Mouse (Mus musculus): ENCODE measurements around the gene Crygc. TPM values are rescaled to one million over a fixed set of nuclear protein-coding genes. Genes with fewer than 3 reads are reported as not detected.

The Crygc gene
- polyA plus RNA-seq, 1 experiment from 2014 or later, result not detected

DNA sequence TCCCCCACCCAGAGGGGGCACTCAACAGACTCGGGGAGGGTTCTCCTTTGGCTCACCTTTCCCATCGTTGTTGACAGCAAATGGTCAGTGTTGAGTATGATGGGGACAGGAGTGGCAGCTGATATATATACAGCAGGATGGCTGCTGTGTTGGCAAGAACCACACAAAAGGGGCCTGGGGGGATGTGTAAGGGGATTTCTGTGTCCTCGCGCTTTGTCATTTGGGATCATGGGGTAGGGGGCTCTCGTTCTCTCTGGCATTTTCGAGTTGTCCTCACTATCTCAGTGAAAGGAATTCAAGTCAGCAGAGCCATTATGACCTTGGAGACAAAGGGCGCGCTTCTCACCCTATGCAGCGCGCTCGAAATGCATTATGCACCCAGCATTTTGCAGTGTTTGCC, 29.8 kb upstream of the Crygc start, which contains the start of gene Cryga:
Gene Cryga, minus strand, starts transcription at position 101 of the 400 bp plus-strand sequence.
- Histone ChIP-seq H3K4me1 (no peaks in the 10 kb centered on the region), H3K4me2 (no peak within 1 kb of the TSS), H3K4me3 (replicated peaks) (no peak within 1 kb of the TSS), H3K27me3 (replicated peaks) (no peaks in the 10 kb centered on the region), H3K36me3 (no peaks in the 10 kb centered on the region), H3K9me3 (replicated peaks) (no peaks in the 10 kb centered on the region), H3K27ac (replicated peaks) (no peak within 1 kb of the TSS), H3K9ac (replicated peaks) (no peak within 1 kb of the TSS)
- no peak for ATAC-seq (ENCODE audit: low FRiP score)
- WGBS, result 88% methylated on average over 11 of the region's 11 CpGs

DNA sequence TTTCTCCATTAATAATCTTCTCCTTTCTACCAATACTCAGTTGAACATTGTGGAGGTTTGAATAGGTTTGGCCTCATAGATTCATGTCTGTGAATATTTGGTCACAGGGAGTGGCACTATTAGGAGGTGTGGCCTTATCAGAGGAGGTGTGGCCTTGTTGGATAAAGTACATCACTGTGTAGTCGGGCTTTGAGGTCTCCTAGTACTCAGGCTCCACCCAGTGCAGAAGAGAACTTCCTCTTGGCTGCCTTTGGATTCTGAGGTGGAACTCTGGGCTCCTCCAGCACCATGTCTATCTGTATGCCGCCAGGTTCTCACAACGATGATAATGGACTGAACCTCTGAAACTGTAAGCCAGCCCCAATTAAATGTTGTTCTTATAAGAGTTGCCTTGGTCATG, 23.5 kb upstream of the Crygc start:
- H3K36me3 ChIP-seq, result no peaks in the 10 kb centered on the region
- no peaks in the 10 kb centered on the region for H3K4me1 ChIP-seq
- H3K4me3 ChIP-seq (replicated peaks), result no peak overlapping the region
- ATAC-seq (ENCODE audit: low FRiP score), result no peak
- H3K27ac ChIP-seq (replicated peaks), result no peak overlapping the region
- H3K27me3 ChIP-seq (replicated peaks), result no peaks in the 10 kb centered on the region
- H3K9me3 ChIP-seq (replicated peaks), result no peaks in the 10 kb centered on the region
- no peak overlapping the region for H3K4me2 ChIP-seq
- 90% methylated on average over 3 of the region's 3 CpGs for WGBS
- no peak overlapping the region for H3K9ac ChIP-seq (replicated peaks)

DNA sequence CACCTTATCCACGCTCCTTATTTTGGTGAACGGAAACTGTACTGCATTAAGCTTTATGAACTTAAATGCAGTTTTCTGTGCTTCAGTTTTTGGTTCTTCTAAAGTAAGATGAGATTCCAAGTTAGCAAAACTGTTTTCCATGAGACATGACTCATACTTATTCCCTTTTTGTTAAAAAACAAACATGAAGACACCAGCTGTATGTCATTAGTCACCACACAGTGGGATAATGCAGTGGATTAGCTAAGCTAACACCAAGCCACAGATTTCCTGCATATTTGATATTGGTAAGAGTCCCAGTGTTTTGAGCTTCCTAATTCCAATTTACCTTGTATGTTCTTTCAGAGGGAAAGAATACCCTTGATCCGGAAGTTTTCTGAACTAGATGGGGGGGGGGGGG, 18.1 kb upstream of the Crygc start:
- no peaks in the 10 kb centered on the region for H3K4me1 ChIP-seq
- 94% methylated on average over 3 of the region's 3 CpGs for WGBS
- H3K4me2 ChIP-seq, result no peak overlapping the region
- H3K9ac ChIP-seq (replicated peaks), result no peak overlapping the region
- no peaks in the 10 kb centered on the region for H3K9me3 ChIP-seq (replicated peaks)
- ATAC-seq (ENCODE audit: low FRiP score), result no peak
- H3K36me3 ChIP-seq, result no peaks in the 10 kb centered on the region
- H3K27ac ChIP-seq (replicated peaks), result no peak overlapping the region
- no peak overlapping the region for H3K4me3 ChIP-seq (replicated peaks)
- no peaks in the 10 kb centered on the region for H3K27me3 ChIP-seq (replicated peaks)

DNA sequence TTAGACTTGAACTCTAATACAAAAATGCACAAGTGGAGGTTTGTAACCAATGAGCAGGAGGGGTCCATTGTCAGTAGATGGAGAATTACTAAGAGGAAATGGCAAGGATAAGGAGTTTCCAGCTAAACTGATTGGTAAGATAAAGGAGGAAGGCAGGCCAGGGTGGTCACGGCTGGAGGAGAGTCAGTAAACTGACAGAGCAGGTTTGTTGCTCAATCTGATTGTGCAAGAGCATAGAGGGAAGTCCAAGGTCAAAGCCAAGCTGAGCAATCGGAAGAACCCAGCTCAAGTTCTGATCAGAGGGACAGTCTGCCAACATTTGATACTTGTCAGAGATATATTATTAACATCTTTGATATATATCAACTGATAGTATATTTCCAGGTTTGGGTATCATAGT, 16.9 kb upstream of the Crygc start:
- H3K4me2 ChIP-seq, result no peak overlapping the region
- no peaks in the 10 kb centered on the region for H3K27me3 ChIP-seq (replicated peaks)
- H3K4me3 ChIP-seq (replicated peaks), result no peak overlapping the region
- no peaks in the 10 kb centered on the region for H3K4me1 ChIP-seq
- H3K36me3 ChIP-seq, result no peaks in the 10 kb centered on the region
- H3K9ac ChIP-seq (replicated peaks), result no peak overlapping the region
- no peaks in the 10 kb centered on the region for H3K9me3 ChIP-seq (replicated peaks)
- WGBS, result 87% methylated on average over 2 of the region's 2 CpGs
- H3K27ac ChIP-seq (replicated peaks), result no peak overlapping the region
- no peak for ATAC-seq (ENCODE audit: low FRiP score)

DNA sequence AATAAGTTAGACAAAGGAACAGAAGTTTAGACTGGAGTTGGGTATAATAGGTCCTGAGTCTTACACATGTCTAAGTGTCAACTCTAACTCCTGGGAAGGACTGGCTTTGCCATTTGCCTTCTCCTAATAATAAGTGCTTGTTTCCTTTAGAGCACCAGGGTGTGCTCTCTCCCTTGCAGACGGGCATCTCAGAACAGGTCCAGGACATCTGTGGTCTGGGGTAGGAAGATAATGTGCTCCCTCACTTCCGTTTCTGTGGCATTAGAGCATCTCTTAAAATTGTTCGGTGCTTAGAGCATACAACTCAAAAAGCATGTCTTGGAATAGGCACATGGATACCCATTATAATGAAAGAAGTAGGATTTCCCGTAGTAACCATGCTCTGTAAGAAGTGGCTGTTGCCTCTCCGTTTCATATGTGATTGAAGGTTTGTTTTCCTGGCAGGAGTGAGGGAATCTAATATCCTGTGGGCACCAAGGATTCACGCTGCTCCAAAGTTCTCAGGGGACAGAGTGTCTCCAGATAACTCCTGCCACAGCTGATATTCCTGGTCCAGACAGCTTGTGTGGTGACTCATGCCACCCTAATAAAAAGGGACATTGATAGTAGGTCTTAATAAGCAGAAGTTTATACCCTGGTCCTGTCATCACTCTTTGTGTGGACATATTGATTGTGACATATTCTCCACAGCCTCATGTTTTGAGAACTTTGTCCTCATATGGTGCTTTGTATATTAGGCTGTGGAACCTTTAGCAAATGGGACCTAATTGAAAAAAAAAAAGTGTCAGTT, 15.3 kb upstream of the Crygc start:
- Histone ChIP-seq H3K4me3 (replicated peaks) (no peak overlapping the region), H3K9me3 (replicated peaks) (no peaks in the 10 kb centered on the region), H3K36me3 (no peaks in the 10 kb centered on the region), H3K4me1 (no peaks in the 10 kb centered on the region), H3K27me3 (replicated peaks) (no peaks in the 10 kb centered on the region), H3K27ac (replicated peaks) (no peak overlapping the region), H3K4me2 (no peak overlapping the region), H3K9ac (replicated peaks) (no peak overlapping the region)
- no peak for ATAC-seq (ENCODE audit: low FRiP score)
- WGBS, result 82% methylated on average over 6 of the region's 6 CpGs

DNA sequence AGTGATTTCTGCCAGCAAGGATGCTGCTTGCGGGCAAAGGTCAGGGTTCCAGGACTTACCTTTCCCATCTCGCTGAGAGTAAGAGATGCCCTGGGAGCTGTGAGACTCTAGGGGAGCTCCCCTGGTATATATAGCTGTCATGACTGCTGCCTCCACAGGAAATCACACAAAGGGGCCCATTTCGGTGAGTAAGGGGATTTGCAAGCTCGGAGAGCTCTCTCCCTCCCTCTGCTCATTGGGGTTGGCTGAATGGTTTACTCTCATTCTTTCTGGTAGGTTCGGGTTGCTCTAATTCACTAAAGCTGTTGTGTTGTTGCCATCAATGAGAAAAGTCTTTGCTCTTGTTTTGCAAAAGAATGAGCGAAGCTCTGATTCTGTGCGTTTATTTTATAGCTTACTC, 8.7 kb upstream of the Crygc start, which contains the start of gene Crygb:
Gene Crygb, minus strand, starts transcription at position 101 of the 400 bp plus-strand sequence.
- Histone ChIP-seq H3K4me2 (peak within 1 kb of the TSS; percentile 20), H3K9ac (replicated peaks) (no peak within 1 kb of the TSS), H3K9me3 (replicated peaks) (no peaks in the 10 kb centered on the region), H3K4me3 (replicated peaks) (no peak within 1 kb of the TSS), H3K4me1 (peaks cover 4% of the 10 kb centered on the region; the same call in 1 of the 2 replicates), H3K27me3 (replicated peaks) (no peaks in the 10 kb centered on the region), H3K36me3 (no peaks in the 10 kb centered on the region), H3K27ac (replicated peaks) (no peak within 1 kb of the TSS)
- ATAC-seq (ENCODE audit: low FRiP score), result no peak
- WGBS, result 28% methylated on average over 7 of the region's 7 CpGs

DNA sequence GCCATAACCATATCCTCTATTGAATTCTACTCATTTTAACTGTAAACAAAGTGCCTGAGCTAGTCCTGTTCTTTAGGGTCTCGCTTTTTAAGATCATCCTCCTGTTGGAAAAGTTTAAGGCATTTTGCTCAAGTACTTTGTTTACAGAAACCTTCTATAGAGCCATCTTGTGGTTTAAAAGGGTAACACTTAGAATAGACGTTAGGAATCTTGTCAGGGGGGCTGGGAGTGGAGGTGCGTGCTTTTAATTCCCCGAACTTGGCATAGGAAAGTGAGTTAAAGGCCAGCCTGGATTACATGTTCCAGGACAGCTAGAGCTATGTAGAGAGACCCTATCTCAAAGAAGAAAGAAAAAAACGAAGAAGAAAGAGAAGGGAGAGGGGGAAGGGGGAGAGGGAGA, 2.1 kb upstream of the Crygc start:
- no peak for ATAC-seq (ENCODE audit: low FRiP score)
- Histone ChIP-seq H3K4me1 (no peaks in the 10 kb centered on the region), H3K4me2 (no peak overlapping the region), H3K4me3 (replicated peaks) (no peak overlapping the region), H3K9me3 (replicated peaks) (no peaks in the 10 kb centered on the region), H3K36me3 (no peaks in the 10 kb centered on the region), H3K27ac (replicated peaks) (no peak overlapping the region), H3K9ac (replicated peaks) (no peak overlapping the region), H3K27me3 (replicated peaks) (no peaks in the 10 kb centered on the region)
- WGBS, result 28% methylated on average over 5 of the region's 5 CpGs

DNA sequence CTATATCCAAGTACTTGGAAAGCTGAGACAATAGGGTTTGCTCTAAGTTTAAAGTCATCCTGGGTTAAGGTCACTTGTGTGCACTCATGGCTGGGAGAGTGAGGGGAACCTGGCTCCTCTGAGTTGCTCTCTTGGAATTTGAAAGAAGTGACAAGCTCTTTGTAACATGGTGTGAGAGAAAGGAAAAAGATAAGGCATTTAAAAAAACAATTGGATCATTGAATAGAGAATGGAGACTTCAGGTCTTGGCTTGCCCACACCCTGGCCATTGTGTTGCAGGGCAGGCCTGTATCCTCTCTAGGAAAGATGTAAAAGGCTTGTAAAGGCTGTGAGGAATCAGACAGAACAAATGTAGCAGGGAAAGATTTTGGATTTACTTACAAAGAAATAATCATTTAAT, 5.6 kb downstream of the Crygc start:
- Histone ChIP-seq H3K9ac (replicated peaks) (no peak overlapping the region), H3K4me3 (replicated peaks) (no peak overlapping the region)

DNA sequence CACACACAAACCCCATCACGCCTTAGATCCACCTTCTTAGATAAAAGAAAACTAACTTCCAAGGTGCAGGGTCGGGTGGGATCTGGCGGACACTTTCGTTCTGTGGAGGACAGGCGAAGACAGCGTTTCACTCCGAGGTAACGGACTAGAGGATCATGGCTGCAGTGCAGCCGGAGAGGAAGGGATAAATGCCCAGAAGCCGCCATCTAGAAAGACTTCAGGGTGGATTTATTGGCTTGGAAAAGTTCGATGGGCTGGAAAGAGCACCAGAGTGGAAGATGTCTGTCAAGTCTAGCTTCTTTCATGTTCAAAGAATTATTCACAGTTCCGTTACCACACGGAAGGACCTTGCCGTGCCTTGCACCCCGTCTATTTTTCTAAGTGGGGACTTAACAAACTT, 9.3 kb downstream of the Crygc start:
- WGBS, result 71% methylated on average over 15 of the region's 15 CpGs
- H3K4me1 ChIP-seq, result no peaks in the 10 kb centered on the region
- H3K4me2 ChIP-seq, result no peak overlapping the region
- H3K9me3 ChIP-seq (replicated peaks), result no peaks in the 10 kb centered on the region
- no peak for ATAC-seq (ENCODE audit: low FRiP score)
- no peak overlapping the region for H3K9ac ChIP-seq (replicated peaks)
- H3K27ac ChIP-seq (replicated peaks), result no peak overlapping the region
- no peak overlapping the region for H3K4me3 ChIP-seq (replicated peaks)
- no peaks in the 10 kb centered on the region for H3K27me3 ChIP-seq (replicated peaks)
- no peaks in the 10 kb centered on the region for H3K36me3 ChIP-seq

More for the DNA sequence above, 5.6 kb downstream of the Crygc start:
- H3K36me3 ChIP-seq, result no peaks in the 10 kb centered on the region
- no peak overlapping the region for H3K27ac ChIP-seq (replicated peaks)
- no peak overlapping the region for H3K4me2 ChIP-seq
- no peaks in the 10 kb centered on the region for H3K4me1 ChIP-seq
- H3K9me3 ChIP-seq (replicated peaks), result no peaks in the 10 kb centered on the region
- ATAC-seq (ENCODE audit: low FRiP score), result no peak
- no peaks in the 10 kb centered on the region for H3K27me3 ChIP-seq (replicated peaks)

DNA sequence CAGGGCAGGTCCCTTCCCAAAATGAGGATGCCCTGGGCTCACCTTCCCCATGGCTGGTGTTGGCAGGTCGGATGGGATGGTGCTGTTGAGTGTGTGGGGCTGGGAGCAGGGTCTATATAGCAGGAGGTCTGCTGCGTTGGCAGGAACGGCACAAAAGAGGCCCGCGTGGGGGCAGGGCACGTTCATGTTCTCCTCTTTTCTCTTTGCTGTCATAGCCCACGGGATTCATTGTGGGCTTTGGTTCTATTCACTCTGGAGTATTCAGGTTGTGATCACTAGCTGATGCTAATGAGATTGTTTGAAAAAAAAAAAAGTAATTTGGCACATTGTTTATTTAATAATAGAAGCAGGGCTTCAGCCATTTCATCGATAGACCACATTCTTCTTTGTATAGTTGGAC, 10.1 kb downstream of the Crygc start, which contains the start of gene Crygd:
Gene Crygd, minus strand, starts transcription at position 101 of the 400 bp plus-strand sequence.
- WGBS, result 52% methylated on average over 8 of the region's 8 CpGs
- no peak for ATAC-seq (ENCODE audit: low FRiP score)
- Histone ChIP-seq H3K4me1 (no peaks in the 10 kb centered on the region), H3K4me3 (replicated peaks) (no peak within 1 kb of the TSS), H3K36me3 (no peaks in the 10 kb centered on the region), H3K4me2 (no peak within 1 kb of the TSS), H3K9me3 (replicated peaks) (no peaks in the 10 kb centered on the region), H3K27ac (replicated peaks) (no peak within 1 kb of the TSS), H3K9ac (replicated peaks) (no peak within 1 kb of the TSS), H3K27me3 (replicated peaks) (no peaks in the 10 kb centered on the region)

DNA sequence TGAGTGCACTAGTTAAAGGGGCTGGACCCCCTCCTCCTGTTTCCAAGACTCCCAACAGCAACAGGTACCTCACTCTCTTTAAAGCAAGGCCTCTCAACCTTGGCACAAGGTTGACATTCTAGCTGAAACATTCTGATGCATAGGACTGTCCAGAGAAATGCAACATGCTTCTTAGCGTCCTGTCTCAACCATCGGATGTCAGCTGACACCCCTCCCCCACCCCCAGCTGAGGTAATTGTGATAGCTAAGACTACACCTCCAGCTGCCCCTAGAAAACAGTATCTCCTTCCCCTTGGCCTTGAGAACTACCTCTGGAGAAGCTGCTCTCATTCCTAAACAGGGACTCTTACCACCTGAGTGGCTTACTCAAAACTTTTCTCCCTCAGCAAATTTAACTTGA, 21.3 kb downstream of the Crygc start:
- no peak overlapping the region for H3K9ac ChIP-seq (replicated peaks)
- no peak for ATAC-seq (ENCODE audit: low FRiP score)
- 42% methylated on average over 2 of the region's 2 CpGs for WGBS
- H3K4me1 ChIP-seq, result no peaks in the 10 kb centered on the region
- H3K9me3 ChIP-seq (replicated peaks), result 0 out of 2 replicates have a peak, but pooled peaks cover 2% of the 10 kb centered on the region
- H3K4me2 ChIP-seq, result no peak overlapping the region
- H3K36me3 ChIP-seq, result no peaks in the 10 kb centered on the region
- H3K4me3 ChIP-seq (replicated peaks), result no peak overlapping the region
- no peaks in the 10 kb centered on the region for H3K27me3 ChIP-seq (replicated peaks)
- no peak overlapping the region for H3K27ac ChIP-seq (replicated peaks)

DNA sequence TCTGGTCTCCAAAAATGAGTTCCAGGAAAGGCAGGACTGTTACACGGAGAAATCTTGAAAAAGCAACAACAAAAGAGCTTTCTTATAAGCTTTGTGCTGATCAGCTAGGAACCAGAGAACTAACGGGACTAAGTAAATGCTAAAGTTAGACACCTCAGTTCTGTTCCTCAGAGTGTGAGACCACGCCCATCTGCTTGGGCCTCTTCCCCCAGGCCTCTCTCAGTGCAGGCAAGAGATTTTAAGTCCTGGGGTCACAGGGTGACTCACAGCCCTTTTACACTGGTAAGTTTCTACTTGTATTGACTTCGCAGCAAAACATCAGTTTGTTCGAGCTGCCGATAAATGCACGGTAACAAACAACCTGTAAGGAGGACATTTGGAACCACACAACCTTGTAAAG, 21.8 kb downstream of the Crygc start:
- no peak for ATAC-seq (ENCODE audit: low FRiP score)
- Histone ChIP-seq H3K4me3 (replicated peaks) (no peak overlapping the region), H3K27ac (replicated peaks) (no peak overlapping the region), H3K9ac (replicated peaks) (no peak overlapping the region), H3K27me3 (replicated peaks) (no peaks in the 10 kb centered on the region), H3K4me1 (no peaks in the 10 kb centered on the region), H3K9me3 (replicated peaks) (0 out of 2 replicates have a peak, but pooled peaks cover 2% of the 10 kb centered on the region), H3K4me2 (no peak overlapping the region), H3K36me3 (no peaks in the 10 kb centered on the region)
- 69% methylated on average over 7 of the region's 7 CpGs for WGBS
